Mouse (Mus musculus) embryo, embryonic 11.5 days (tissue): ENCODE data around the gene Crlf3.
"Not testable (repeated sequence)": the region's sequence is repeated elsewhere in the genome, so short reads cannot be mapped to it uniquely, and the experiment has no call there.

Experiments
- DNase-seq: peaks from one replicate; pipeline ENCODE4 v3.0.0-alpha.2; 2012; ENCODE audit warnings: low read depth, low spot score

Crlf3 gene

DNA sequence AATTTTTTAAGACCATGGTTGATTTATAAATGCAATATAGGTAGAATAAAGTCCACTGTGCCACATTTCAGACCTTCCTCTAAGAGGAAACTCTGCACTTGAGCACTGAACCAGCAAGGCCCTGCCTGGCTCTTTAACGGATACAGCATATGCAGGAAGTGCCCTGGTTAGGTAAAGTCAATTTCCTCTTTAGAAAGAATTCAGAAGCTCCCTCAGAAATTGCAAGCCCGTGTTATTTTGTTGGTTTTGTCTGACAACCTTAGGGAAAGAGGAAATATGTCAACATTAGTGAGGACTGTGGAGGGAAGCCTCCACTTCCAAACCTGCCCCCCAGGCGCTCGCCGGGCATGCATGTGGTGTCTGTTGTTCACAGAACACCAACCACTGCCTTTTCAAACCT lies 13.2 kb downstream of the Crlf3 start:
- no peak for DNase-seq

DNA sequence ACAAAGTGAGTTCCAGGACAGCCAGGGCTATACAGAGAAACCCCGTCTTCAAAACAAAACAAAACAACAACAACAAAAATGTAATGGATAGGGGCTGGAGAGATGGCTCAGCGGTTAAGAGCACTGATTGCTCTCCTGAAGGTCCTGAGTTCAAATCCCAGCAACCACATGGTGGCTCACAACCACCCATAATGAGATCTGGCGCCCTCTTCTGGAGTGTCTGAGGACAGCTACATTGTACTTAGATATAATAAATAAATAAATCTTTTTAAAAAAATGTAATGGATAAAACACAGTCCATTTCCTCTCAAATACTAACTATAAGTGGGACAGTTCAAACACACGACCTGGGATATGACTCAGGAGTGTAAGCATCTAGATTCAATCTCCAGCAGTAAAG lies 14.4 kb downstream of the Crlf3 start:
- not testable (repeated sequence) for DNase-seq

DNA sequence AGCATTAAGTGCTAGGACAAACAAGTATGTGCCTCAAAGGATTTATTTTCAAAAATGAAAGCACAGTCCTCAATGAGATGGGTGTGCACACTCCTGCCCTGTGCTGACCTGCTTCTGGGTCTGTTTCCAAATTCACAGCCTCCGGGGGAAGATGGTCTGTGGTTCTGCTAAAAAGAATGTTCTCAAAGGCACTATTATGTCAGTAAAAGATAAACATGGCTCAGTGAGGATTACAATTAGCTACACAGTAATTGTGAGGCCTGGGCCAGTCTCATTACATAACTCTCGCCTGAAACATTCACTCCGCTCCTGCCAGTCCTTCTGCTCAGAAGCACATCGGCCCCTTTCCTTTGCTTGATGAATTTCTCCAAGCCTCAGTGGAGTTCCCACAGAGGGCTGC lies 18.6 kb downstream of the Crlf3 start:
- no peak for DNase-seq

DNA sequence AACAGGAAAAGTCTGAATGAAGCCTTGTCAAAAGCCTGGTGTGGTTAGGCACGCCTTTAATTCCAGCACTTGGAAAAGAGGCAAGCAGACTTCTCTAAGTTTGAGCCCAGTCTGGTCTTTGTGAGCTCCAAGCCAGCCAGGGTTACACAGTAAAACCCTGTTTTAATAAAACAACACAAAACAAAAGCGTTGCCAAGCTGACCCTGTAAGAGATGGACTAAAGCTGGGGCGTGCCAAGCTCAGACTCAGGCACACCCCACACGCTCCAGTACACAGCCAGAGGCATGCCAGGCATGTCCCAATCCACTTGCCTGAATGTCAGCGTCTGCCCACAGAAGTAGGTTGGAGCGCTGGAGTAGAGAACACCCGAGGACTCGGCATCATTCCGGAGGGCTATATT lies 24.6 kb downstream of the Crlf3 start:
- DNase-seq = no peak

DNA sequence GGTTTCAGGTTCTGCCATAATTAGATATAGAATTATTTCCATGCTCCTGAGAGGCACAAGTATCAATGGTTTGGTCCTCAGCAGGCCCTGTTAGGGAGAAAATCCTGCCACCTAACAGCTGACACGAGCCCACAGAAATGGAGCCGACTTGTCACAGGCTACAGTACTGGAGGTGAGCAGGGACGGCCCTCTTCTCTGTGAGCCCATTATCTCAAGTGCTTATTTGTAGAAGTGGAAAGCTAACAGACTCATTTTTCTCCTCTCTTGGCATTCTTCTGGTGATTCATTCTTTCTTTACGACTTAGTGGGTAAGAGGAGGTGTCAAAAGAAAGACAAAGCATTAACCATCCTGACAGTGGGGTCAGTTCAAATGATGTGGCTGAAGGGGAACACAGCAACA lies 26.1 kb downstream of the Crlf3 start:
- no peak for DNase-seq

DNA sequence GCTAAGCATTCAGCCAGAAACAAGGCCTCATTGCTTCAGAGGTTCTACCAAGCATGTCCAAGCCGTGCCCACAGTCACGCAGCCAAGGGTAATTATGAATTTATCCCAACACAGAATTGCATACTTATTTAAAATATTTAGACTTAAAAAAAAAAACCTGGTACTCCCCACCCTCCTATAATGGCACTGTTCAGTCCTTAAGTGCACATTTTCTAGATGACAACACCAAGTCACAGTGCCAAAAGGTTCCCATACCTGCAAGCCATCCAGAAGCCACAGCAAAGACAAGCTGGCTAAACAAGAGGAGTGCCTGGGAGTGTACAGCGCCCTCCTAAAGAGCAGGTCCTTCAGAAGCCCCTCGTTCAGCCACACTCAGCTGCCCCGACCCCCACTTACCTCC lies 27.6 kb downstream of the Crlf3 start:
- no peak for DNase-seq

DNA sequence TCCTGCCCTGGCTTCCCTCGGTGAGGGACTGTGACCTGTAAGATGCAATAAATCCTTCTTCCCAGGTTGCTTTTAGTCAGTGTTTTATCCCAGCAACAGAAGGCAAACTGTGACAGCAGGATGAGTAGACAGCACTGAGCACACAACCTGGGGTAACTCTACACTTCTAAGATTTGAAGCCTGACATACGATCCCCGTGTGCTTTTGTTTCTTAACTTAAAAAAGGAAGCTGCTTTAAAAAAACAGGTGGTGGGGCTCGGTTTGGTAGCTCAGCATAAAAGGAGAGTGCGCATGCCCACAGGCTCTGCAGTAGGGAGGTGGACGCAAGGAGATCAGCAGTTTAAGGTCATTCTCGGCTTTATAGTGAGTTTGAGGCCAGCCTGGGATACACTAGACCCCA lies 28.3 kb downstream of the Crlf3 start:
- DNase-seq = no peak

DNA sequence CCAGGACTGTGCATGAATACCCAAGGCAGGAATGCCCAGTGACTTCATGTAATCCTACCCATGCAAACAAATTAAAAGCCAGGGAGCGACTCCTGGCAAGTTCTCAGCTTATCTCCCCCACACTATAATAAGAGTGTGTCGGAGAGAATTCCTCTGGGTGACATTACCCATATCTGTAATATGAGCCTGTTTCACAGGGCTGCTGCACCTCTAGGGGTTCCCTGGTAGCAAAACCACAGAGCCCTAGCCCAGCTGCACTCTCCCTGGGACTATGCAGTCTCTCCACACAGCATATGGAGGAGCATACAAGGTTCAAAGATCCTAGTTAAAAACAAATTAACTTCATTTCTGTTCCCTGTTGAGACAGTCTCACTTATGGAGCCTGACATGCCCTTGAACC lies 30.7 kb downstream of the Crlf3 start:
- DNase-seq = no peak

DNA sequence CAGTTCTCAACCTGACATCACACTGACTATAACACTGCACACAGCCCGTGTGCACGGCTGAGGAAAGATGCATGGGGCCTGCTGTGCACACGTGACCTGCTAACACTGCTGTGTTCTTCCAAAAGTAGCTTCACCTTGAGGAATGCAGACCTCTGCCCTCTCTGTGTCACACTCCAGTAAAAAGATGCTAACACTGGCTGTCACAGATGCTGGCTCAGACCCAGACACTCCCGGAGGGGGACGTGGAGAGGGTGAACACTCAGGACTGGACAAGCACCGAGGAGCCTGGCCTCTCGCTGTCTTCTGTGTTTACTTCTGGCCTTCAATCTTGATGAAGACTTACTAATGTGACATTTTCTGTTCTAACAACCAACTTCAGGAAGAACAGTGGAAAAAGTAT lies 33.9 kb downstream of the Crlf3 start:
- no peak for DNase-seq

DNA sequence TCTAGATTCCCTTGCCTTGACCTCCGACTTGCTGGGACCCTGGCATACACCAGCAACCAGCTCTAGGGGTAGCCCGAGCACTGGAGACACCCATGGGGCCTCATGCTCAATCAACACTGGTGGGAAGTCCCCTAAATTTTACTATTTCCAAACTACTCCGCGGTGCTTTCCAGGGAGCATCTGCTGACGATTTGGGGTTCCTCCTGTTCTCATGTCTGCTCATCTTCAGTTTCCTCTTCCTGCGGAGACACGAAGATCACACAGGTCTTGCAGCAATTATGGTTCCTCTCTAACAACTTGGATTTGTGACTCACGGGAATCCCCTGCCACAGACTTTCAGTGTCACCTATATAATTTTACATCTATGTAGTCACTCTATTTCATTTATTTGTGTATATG lies 37.4 kb downstream of the Crlf3 start:
- DNase-seq = no peak

DNA sequence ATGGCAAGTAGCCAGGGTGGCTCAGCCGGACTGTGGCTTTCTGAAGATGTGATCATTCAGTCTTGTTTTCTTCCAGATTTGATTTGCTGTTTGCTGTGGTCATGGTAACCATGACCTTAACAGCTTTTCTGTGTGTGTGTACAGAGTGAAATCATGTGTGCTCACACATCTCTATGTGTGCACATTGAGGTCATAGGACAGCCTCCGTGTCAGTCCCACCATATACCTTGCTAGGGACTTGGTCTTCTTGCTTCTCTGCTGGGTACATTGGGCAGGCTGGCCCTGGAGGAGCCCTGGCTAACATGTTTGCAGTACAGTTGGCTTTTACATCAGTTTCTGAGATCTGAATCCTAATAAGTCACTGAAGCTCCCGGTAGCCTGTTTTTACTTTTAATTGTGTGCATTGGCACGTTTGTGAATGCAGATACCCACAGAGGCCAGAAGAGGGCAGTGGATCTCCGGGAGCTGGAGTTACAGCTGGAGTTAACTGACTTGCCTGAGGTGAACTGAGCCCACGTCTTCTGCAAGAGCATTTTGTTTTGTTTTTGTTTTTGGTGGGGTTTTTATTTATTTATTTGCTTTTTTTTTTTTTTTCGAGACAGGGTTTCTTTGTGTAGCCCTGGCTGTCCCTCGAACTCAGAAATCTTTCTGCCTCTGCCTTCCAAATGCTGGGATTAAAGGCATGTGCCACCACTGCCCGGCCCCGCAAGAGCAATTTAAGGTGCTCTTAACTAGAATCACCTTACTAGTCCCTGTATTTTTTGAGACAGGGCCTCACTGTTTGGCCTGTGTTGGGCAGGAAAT lies 38.0 kb downstream of the Crlf3 start:
- peak; percentile 24 for DNase-seq

DNA sequence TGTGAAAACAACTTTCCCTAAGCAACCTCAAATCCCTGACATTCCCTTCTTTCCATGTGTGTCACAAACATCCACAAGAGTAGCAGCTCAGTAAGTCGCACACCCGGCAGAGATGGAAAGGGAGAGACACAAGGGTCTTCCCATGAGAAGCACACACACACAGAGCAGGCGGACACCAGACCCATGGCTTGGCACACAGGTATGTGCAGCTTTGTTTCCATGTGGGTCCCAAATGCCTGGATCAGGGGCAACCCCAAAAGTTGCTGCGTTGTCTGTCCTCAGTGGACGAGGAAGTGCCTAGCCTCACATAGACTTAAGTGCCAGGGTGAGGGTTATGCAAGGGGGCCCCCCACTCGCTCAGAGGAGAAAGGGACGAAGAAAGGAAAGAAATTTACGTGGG lies 43.3 kb downstream of the Crlf3 start:
- DNase-seq = no peak

DNA sequence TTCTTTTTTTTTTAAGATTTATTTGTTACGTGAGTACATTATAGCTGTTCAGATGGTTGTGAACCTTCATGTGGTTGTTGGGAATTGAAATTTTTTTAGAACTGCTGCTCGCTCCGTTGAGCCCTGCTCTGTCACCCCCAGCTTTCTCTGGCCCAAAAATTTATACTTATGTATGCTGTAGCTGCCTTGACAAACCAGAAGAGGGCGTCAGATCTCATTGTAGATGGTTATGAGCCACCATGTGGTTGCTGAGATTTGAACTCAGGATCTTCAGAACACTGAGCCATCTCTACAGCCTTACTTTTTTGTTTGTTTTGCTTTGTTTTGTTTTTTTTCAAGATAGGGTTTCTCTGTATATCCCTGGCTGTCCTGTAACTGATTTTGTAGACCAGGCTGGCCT lies 59.5 kb downstream of the Crlf3 start:
- no peak for DNase-seq

DNA sequence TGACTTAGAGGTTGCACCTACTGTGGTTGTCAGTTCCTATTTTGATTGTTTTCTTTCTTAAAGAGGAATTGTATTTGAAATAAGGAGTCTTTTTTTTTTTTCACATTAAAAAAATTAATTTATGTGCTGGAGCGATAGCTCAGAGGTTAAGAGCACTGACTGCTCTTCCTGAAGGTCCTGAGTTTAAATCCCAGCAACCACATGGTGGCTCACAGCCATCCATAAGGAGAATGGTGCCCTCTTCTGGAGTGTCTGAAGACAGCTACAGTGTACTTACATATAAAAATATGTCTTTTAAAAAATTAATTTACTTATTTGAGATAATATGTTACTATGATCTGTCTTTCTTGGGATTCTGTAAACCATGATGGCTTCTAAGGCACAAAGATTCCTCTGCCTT lies 61.0 kb downstream of the Crlf3 start:
- no peak for DNase-seq

DNA sequence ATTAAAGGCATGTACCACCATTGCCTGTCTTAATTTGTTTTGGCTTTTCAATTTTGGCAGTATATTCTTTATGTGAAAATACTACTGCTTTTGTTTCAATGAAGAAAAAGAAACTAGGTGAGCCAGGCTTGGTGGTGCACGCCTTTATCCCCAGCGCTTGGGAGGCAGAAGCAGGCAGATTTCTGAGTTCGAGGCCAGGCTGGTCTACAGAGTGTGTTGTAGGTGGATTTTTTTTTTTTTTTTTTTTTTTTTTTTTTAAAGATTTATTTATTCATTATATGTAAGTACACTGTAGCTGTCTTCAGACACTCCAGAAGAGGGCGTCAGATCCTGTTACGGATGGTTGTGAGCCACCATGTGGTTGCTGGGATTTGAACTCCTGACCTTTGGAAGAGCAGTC lies 64.3 kb downstream of the Crlf3 start:
- DNase-seq = not testable (repeated sequence)
